Mouse (Mus musculus) small intestine, adult 2 months (tissue): ENCODE measurements around the gene Lrig1.

Experiments
- CTCF ChIP-seq: fragments of 200-500 bp; IDR thresholded peaks from 2 replicates; pipeline ENCODE4 v1.5.1; 2012; ENCODE audit warnings: low read depth, mild to moderate bottlenecking, control low read depth, inconsistent platforms, low read length, moderate library complexity, mixed read lengths; ENCODE audit not compliant: insufficient replicate concordance, insufficient read length; ENCODE audit errors: extremely low read depth
- POLR2A ChIP-seq: fragments of 200-500 bp; IDR thresholded peaks from 2 replicates; pipeline ENCODE4 v1.6.1; 2012; ENCODE audit warnings: low read depth, mild to moderate bottlenecking, control low read depth, inconsistent platforms, low read length, moderate library complexity

GRCm38 (mm10) chr6:94577991-94578390 is 122.0 kb downstream of the Lrig1 start:
- no peak for TF ChIP-seq POLR2A
- TF ChIP-seq CTCF: no peak
